Mouse (Mus musculus): ENCODE results near the gene Rasa3.

Gene Rasa3

DNA sequence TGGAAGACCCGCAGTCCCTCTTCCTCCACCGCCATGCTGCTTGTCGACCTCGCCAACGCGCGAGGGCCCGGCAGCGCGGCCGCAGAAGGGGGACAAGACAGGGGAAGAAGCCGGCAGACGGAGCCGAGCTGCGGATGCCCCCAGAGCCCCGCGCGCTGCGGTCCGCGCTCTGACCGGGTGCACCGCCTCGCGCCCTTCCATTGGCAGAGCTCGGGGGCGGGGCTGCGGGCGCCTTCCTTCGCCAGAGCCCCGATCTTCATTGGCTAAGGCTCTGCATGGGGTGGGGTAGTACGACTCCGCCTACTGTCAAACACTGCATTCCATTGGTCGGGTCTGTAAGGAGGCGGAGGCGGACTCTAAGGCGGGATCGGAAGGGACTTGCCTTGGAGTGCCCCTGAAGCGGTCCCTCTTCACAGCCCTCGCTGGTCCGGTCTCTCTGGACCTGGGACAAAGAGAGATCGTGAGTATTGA is at the start of gene Rasa3:
TSS of gene Rasa3 (minus strand) at position 191 of the 471 bp plus-strand sequence.
- DNase-seq (ENCODE audit: low read depth): peak; percentile 97

GRCm38 (mm10) chr8:13725722-13726121 is 48.3 kb upstream of the Rasa3 start:
- peak; percentile 84 for DNase-seq (ENCODE audit: low read depth)

GRCm38 (mm10) chr8:13718980-13719379 is 41.6 kb upstream of the Rasa3 start:
- no peak for DNase-seq (ENCODE audit: low read depth)

GRCm38 (mm10) chr8:13708514-13708913 is 31.1 kb upstream of the Rasa3 start:
- no peak for DNase-seq (ENCODE audit: low read depth)

DNA sequence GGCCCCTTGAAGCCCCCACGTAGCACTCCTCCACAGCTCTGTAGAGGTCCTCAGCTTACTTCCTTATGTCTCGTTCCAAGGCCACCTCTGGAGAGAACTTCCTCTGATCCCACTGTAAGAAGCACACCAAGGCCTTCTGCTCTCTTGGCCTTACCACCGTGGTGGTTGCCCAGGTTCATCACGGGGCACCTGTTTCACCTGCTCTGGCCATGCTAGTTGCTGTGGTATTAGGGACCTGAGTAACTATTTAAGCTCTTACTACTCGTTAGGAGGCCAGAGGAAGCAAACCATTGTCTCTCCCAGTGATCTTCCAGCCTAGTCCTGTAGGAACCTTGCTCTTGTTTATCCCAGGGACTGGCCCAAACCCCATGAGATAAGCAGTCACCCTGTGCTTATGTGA is 29.5 kb upstream of the Rasa3 start:
- no peak for DNase-seq (ENCODE audit: low read depth)

DNA sequence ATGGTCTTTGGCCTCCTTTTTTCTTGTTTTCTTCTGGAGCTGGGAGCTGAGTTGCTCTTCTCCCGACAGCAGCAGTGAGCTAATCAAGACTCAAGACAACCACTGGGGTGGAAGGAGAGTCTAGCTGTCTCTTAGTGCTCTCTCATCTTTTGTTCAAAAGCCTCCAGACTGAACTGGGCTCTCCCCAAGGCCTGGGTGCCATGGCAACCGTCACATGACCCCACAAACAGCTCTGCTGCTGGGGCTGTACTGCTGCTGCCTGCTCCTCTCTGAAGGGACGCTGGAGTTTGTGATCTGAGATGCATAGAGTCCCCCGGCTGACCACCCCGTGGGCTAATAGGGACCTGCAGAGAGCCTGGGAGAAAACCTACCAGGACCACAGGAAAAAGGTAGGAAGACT is 28.3 kb upstream of the Rasa3 start, which contains the start of gene Cfap97d2:
TSS of gene Cfap97d2 (plus strand) at position 222 of the 400 bp plus-strand sequence.
- peak; percentile 63 for DNase-seq (ENCODE audit: low read depth)

GRCm38 (mm10) chr8:13704301-13704700 is 26.9 kb upstream of the Rasa3 start:
- peak; percentile 81 for DNase-seq (ENCODE audit: low read depth)

DNA sequence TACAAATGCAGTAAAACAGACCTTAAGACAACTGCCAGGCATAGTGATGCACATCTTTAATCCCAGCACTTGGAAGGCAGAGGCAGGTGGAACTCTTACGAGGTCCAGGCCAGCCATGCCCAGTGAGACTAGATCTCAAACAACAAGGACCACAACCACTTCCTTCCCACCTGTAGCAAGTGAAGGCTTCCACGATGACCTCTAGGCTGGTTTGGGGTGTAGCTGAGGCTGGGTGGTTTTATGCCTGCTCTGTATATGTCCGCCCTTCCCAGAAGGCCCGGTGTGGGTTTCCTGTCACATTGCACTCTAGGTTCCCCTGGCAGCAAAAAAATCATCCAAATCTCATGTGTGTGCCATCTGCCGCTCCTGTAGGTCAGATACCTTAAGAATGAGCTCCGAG is 26.4 kb upstream of the Rasa3 start:
- DNase-seq (ENCODE audit: low read depth): no peak

- DNase-seq (ENCODE audit: low read depth): no peak
Observed at GRCm38 (mm10) chr8:13702755-13703154, 25.4 kb upstream of the Rasa3 start.

DNA sequence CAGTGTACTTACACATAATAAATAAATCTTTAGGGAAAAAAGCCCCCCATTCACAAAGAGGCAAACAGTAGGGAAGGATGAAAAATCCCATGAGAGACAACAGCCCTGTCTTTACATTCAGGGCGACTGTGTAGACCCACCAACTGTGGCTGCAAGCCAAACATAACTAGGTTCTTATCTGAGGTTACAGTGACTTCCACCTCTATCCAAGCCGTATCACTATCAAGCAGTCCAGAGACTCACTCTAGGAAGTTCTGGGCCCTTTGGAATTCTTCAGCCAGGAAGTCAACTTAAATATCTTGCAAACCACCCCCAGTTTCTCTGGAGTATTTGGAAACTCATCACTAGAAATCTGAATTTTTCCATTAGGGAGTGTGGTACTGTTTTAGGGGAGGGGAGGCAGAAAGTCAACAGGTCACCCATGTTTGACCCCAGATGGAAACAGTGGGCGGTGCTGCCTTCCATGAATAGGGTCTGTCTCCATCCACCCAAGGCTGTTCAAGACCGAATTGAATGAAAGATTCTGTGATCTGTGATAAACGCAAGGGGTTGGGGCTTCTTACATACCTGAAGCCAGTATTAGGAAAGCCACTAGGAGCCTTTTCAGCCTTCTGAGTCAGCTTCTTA is 22.0 kb upstream of the Rasa3 start:
- DNase-seq (ENCODE audit: low read depth): no peak

- no peak for DNase-seq (ENCODE audit: low read depth)
Observed at GRCm38 (mm10) chr8:13698281-13698680, 20.9 kb upstream of the Rasa3 start.

- no peak for DNase-seq (ENCODE audit: low read depth)
Observed at GRCm38 (mm10) chr8:13697681-13698080, 20.3 kb upstream of the Rasa3 start.

- DNase-seq (ENCODE audit: low read depth): no peak
Observed at GRCm38 (mm10) chr8:13697196-13697595, 19.8 kb upstream of the Rasa3 start.

- peak; percentile 24 for DNase-seq (ENCODE audit: low read depth)
Observed at GRCm38 (mm10) chr8:13696157-13696556, 18.8 kb upstream of the Rasa3 start.

- DNase-seq (ENCODE audit: low read depth): no peak
Observed at GRCm38 (mm10) chr8:13695203-13695867, 17.9 kb upstream of the Rasa3 start.

GRCm38 (mm10) chr8:13694735-13695134 is 17.3 kb upstream of the Rasa3 start:
- no peak for DNase-seq (ENCODE audit: low read depth)

DNA sequence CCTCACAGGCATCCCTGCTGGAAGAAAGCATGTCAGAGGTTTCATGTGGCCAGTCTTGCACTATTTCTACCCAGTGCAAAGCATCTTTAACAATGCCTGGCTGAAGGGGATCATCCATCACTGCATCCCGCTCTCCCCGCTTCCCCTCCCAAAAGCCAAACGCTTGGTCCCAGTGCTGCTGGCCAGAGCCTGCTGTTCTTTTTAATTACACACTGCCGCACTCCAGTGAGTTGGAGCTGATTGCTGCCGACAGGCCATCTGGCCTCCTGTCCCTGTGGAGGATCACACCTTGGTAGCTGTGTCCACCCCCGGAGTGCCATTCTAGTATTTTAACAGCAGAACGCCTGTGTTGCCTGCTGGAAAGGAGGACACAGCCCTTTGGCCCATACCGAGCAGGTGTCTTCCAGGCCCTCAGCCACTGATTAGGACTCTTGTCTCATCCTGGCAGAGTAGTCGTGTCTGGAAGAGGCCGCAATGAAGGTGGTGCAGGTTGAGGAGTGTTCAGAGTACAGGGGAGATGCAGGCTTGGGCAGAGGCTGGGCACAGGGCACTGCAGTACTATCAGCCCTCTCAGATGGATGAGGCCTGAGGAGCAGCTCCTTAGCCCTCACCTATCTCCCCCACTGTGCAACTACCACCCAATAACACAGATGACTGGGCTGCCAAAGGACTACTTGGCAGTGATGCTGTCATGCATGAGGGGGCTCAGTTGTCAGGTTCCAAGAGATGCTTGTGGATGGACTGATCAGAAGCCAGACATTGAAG is 15.1 kb upstream of the Rasa3 start:
- DNase-seq (ENCODE audit: low read depth): no peak

- DNase-seq (ENCODE audit: low read depth): no peak
Observed at GRCm38 (mm10) chr8:13689331-13689730, 11.9 kb upstream of the Rasa3 start.

- DNase-seq (ENCODE audit: low read depth): peak; percentile 34
Observed at GRCm38 (mm10) chr8:13688461-13688860, 11.1 kb upstream of the Rasa3 start.

- DNase-seq (ENCODE audit: low read depth): no peak
Observed at GRCm38 (mm10) chr8:13687941-13688340, 10.5 kb upstream of the Rasa3 start.

- no peak for DNase-seq (ENCODE audit: low read depth)
Observed at GRCm38 (mm10) chr8:13687101-13687717, 9.8 kb upstream of the Rasa3 start.

GRCm38 (mm10) chr8:13686426-13686825 is 9.0 kb upstream of the Rasa3 start:
- no peak for DNase-seq (ENCODE audit: low read depth)
